Mouse (Mus musculus) retina, embryonic 14.5 days (tissue): ENCODE data around the gene Prl8a2.
A peak's percentile ranks its signal among the peaks of the same experiment; 100 is the strongest.

Experiments used
- DNase-seq: peaks from one replicate; pipeline ENCODE4 v3.0.0-alpha.2; 2015; ENCODE audit warnings: low spot score

The Prl8a2 gene

DNA sequence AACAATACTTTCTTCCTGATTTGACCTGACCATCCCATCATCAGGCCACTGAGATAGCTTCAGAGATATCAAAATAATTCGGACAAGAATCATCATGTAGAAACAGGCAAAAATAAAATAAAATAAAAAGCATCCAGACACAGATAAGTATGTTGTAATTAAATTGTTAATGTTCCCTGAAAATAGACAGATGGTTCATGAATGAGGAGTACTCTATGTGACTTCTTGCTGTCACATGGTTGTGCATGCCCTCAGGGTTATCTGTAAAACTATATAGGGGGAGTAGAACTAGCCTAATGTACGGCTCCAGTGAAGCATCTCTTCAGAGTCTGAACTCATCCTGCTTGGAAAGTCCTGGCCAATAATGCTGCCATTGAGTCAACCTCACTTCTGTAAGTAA is at the start of gene Prl8a2:
TSS of gene Prl8a2 (plus strand) at position 301 of the 400 bp plus-strand sequence.
- no peak for DNase-seq

DNA sequence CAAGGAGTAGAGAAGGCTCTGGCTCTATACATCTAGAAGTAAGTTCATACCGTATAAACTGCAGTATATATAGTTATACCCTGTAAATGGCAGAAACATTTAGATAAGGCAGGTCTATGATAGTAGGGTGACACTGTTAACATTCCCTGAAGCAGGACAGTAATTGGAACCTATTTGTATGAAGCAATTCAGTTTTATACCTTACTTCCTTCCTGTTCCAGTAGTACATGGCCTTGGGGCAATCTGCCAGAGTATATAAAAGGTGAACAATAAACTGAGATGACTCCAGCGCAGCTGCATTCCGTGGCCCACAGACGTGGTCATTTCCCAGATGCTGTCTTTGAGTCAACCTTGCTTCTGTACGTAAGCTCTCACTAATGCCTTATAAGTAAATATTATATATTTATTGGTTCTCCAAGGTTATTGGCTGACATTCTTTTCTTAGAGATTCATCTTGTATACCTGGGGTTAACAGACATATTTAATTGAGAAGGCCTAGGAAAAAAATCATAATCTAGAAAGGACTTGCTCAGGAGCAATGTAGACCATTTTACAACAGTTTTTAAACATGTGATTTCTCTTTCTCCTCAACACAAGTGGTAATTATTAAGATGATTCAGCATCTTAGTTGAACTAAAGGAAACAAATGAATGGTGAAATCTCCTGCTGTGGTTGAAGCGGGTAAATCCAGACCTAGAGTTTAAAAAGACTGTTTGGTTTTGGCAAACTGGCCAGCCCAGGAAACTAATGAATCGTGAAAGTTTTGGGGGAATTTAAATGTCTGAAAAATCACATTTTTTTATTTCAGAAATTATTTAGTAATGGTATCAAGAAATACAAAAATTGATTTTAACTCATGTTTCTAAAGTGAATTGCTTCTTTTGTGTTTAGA is 32.9 kb upstream of the Prl8a2 start, which contains the start of gene Prl6a1:
TSS of gene Prl6a1 (plus strand) at position 294 of the 892 bp plus-strand sequence.
- no peak for DNase-seq

DNA sequence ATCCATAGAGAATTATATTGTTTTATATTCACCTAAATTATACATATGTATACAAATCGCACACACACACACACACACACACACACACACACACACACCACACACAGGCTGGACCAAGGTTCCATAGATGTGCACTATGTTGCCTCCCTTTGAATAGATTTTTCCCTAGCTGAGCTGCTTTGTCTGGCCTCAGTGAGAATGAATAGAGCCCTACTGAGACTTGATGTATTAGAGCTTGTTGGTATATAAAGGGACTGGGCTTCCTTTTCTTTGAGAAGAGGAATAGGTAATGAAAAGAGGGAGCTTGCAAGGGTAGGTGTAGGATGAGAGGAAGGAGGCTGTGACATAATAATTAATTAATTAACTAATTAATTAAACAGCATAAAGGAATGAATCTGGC is 10.5 kb upstream of the Prl8a2 start:
- DNase-seq: no peak

DNA sequence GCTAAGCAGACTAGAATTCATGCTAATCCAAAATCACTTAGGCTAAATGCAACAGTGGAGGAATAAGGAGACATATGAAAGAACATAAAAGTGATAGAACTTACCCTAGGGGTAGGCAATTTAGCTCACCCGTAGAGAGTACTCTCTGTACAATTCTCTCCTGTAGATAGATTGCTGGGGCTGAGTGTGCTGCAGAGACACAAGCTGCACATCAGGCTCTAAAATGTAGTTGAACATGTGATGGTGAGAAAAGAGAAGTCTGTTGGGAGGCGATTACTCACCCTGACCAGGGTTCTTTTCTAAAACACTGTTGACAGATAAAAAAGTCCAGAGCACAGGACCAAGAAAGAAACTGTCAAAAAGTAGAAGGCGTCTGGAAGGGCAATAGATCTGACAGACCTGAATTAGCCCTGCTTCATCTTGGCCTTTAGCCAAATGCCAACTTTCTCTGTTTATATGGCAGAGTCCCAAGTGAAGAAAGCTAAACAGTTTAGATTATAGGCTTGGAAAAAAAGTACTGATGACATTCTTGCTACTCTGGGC is 2.7 kb upstream of the Prl8a2 start:
- DNase-seq: no peak

DNA sequence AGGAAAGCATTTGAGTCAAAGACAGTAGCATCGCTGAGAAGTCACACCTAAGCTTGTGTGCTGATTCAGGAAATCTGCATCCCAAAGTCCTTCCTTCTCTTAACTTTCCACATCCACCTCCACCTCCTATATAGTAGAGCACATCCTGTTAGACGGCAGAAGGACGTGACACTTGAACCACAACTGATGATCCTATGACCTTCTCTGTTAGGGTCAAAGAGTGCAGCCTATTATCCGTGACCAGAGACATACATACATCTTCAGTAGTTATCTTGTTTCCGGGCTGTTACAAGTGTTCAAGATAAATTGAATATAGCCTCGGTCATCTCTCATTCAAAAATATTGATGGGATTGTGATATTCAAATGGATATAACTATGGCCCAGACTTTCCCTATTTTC is 45.3 kb downstream of the Prl8a2 start, which contains the start of gene Prl2b1:
TSS of gene Prl2b1 (minus strand) at position 101 of the 400 bp plus-strand sequence.
- no peak for DNase-seq

DNA sequence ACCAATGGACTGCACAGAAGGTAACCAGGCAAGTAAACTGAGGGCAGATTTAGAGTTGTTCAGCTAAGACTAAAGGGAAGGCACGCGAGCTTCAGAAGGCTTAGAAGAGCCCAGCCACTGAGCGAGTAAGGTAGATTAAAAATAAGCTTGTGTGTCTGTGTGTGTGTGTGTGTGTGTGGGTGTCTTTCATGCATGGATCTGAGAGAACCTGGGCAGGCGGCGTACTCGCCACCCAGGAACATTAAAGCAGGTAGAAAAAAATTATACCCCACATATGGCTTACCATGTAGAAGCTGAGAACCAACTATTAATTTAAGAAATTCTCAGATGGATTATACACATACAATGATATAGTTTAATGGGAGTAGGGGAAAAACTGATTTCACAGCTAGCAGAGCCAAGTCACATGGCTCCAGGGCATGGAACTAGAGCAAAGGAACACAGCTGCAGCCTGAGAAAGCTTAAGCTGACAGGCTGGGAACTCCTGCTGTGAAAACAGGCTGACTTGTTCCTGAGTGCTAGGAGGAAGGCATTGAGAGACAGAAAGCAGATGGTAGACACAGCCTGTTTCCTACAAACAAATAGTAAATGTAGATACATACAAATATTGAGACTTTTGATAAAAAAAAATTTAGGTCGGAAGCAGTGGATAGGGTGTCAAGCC is 53.7 kb downstream of the Prl8a2 start:
- DNase-seq: peak; percentile 70
